Mouse (Mus musculus) heart, postnatal 36 days (tissue): ENCODE measurements at regions not wholly inside any gene's neighbourhood (a gene's known extent, or its start where the extent isn't known, plus 50 kb on each side); places are given as distances from the start of the nearest gene placed in this dataset.

Experiments
- DNase-seq, 2 experiments: peaks; one replicate each; pipeline ENCODE4 v3.0.0; 2021 to 2022
- intact Hi-C: fragments of 180-260 bp; cut with DNase I; formaldehyde crosslinking; loops from one replicate; pipeline ENCODE4 v1.15.1; 2025

- no peak for DNase-seq
- intact Hi-C loops: no loop called here
Measured at GRCm38 (mm10) chr15:52783940-52784339, 1100.8 kb upstream of the Gm7489 start.

- intact Hi-C loops: no loop called here
Measured at GRCm38 (mm10) chr15:52785196-52785595, 1099.5 kb upstream of the Gm7489 start.

GRCm38 (mm10) chr15:52785976-52786375, 1098.7 kb upstream of the Gm7489 start:
- intact Hi-C loops: no loop called here
- DNase-seq: no peak

More at GRCm38 (mm10) chr15:52785196-52785595, 1099.5 kb upstream of the Gm7489 start:
- DNase-seq: no peak

GRCm38 (mm10) chr15:52805479-52806199, 1079.1 kb upstream of the Gm7489 start:
- DNase-seq: no peak
- intact Hi-C loops: loop anchor here (5.0 to 10.0 kb wide), 2 partner anchors 547 to 979 kb away; no protein-coding TSS in a partner anchor

- DNase-seq: peak in 1 of 2 experiments; percentile 20
- intact Hi-C loops: loop anchor here (2.0 to 10.0 kb wide), 3 partner anchors 544 to 976 kb away; no protein-coding TSS in a partner anchor
Measured at GRCm38 (mm10) chr15:52808622-52809021, 1076.1 kb upstream of the Gm7489 start.

- DNase-seq: no peak
- intact Hi-C loops: no loop called here
Measured at GRCm38 (mm10) chr15:52820796-52821195, 1063.9 kb upstream of the Gm7489 start.

- no peak for DNase-seq
- intact Hi-C loops: no loop called here
Measured at GRCm38 (mm10) chr15:52836896-52837295, 1047.8 kb upstream of the Gm7489 start.

GRCm38 (mm10) chr15:52848132-52848531, 1036.6 kb upstream of the Gm7489 start:
- intact Hi-C loops: no loop called here
- no peak for DNase-seq

GRCm38 (mm10) chr15:52858682-52859081, 1026.0 kb upstream of the Gm7489 start:
- DNase-seq: no peak
- intact Hi-C loops: no loop called here

- intact Hi-C loops: no loop called here
- no peak for DNase-seq
Measured at GRCm38 (mm10) chr15:52863494-52863893, 1021.2 kb upstream of the Gm7489 start.

GRCm38 (mm10) chr15:52892244-52892950, 992.3 kb upstream of the Gm7489 start:
- intact Hi-C loops: no loop called here
- no peak for DNase-seq

GRCm38 (mm10) chr15:52898107-52898506, 986.6 kb upstream of the Gm7489 start:
- no peak for DNase-seq
- intact Hi-C loops: no loop called here

- DNase-seq: no peak
- intact Hi-C loops: no loop called here
Measured at GRCm38 (mm10) chr15:52899403-52899802, 985.3 kb upstream of the Gm7489 start.

GRCm38 (mm10) chr15:52899822-52900221, 984.9 kb upstream of the Gm7489 start:
- intact Hi-C loops: no loop called here

GRCm38 (mm10) chr15:52905231-52905630, 979.5 kb upstream of the Gm7489 start:
- intact Hi-C loops: no loop called here
- no peak for DNase-seq

More at GRCm38 (mm10) chr15:52899822-52900221, 984.9 kb upstream of the Gm7489 start:
- DNase-seq: no peak

GRCm38 (mm10) chr15:52907217-52907616, 977.5 kb upstream of the Gm7489 start:
- no peak for DNase-seq
- intact Hi-C loops: no loop called here

- intact Hi-C loops: loop anchor here (10.0 kb wide), 1 partner anchor 433 kb away; no protein-coding TSS in a partner anchor
- no peak for DNase-seq
Measured at GRCm38 (mm10) chr15:52922277-52922676, 962.4 kb upstream of the Gm7489 start.

GRCm38 (mm10) chr15:52928408-52928807, 956.3 kb upstream of the Gm7489 start:
- DNase-seq: no peak
- intact Hi-C loops: loop anchor here (10.0 kb wide), 1 partner anchor 426 kb away; no protein-coding TSS in a partner anchor

- intact Hi-C loops: no loop called here
- DNase-seq: no peak
Measured at GRCm38 (mm10) chr15:52937138-52937537, 947.6 kb upstream of the Gm7489 start.

- no peak for DNase-seq
- intact Hi-C loops: no loop called here
Measured at GRCm38 (mm10) chr15:52944592-52944991, 940.1 kb upstream of the Gm7489 start.

- intact Hi-C loops: no loop called here
- DNase-seq: no peak
Measured at GRCm38 (mm10) chr15:52948196-52948595, 936.5 kb upstream of the Gm7489 start.

GRCm38 (mm10) chr15:52953480-52953879, 931.2 kb upstream of the Gm7489 start:
- DNase-seq: no peak
- intact Hi-C loops: no loop called here
